Mouse (Mus musculus): ENCODE measurements around the gene Eif4e. TPM values are rescaled to one million over a fixed set of nuclear protein-coding genes. Genes with fewer than 3 reads are reported as not detected.

Gene Eif4e
- polyA plus RNA-seq, 1 experiment, result 8.6 TPM

DNA sequence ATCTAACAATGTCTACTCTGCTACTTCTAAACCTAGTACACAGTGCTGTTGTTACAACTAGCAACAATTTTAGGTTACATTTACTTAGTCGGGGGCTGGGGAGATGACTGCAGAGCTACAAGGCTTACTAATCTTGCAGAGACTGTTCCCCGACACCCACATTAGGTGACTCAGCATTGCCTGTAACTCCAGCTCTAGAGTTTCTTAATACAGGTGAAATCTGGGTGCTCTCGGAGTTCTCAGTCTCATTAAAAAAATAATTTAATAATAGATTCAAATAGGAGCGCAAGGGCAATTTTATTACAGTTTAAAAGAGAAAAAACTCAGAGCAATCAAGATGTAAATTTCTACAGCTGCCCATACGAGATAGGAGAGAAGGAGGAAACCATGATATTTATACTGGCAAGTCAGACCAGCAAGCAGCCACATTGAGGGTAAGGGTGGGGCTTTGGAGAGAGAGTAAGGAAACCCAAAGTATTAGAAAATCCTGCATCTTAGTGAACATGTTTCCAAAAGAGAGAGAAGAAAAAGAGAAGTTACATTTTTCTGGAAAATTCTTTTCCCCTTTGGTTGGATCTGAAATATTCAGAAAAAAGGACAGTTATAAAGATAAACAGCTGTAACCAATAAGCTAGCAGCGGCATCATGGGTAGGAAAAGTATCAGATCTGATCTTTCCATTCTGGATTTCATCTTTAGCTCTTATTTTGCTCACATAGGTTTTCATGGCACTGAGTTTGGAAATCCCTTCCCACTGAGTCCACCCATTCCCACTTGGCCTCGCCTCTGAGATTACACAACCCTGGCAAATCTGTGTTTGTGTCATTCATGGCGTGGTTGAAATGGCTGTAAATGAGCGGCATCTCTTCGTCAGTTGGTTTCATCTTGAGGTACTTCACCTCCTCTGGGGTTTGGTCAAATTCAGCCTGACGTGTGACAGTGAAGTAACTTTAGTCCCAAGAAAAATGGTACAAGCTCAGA, 30.5 kb upstream of the Eif4e start:
- no peaks in the 10 kb centered on the region for H3K36me3 ChIP-seq (replicated peaks; ENCODE audit: low read length)
- peak overlapping the region; percentile 85 for H3K4me3 ChIP-seq (replicated peaks)
- peaks cover 15% of the 10 kb centered on the region for H3K9me3 ChIP-seq
- H3K4me1 ChIP-seq, result peaks cover 57% of the 10 kb centered on the region
- TF ChIP-seq FLI1 (IDR thresholded peaks at IDR 0.05; ENCODE audit: low read length), result no peak
- TF ChIP-seq GATA1 (IDR thresholded peaks at IDR 0.05; ENCODE audit: borderline replicate concordance, low read length), result no peak
- no peaks in the 10 kb centered on the region for H3K27me3 ChIP-seq (replicated peaks)

DNA sequence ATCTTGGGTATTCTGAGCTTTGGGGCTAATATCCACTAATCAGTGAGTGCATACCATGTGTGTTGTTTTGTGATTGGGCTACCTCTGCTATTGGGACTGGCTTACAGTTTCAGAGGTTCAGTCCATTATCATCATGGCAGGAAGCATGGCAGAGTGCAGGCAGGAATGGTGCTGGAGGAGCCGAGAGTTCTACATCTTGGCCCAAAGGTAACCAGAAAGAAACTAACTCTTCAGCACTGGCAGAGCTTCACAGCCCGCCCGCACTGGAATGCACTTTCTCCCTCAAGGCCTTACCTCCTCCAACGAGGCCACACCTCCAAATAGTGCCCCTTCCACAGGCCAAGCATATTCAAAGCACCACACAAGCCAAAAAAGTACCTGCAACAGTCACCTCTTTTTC, 27.2 kb upstream of the Eif4e start:
- Histone ChIP-seq H3K27me3 (replicated peaks) (no peaks in the 10 kb centered on the region), H3K36me3 (replicated peaks; ENCODE audit: low read length) (no peaks in the 10 kb centered on the region), H3K4me1 (peaks cover 48% of the 10 kb centered on the region), H3K4me3 (replicated peaks) (no peak overlapping the region), H3K9me3 (peaks cover 10% of the 10 kb centered on the region)
- TF ChIP-seq FLI1 (IDR thresholded peaks at IDR 0.05; ENCODE audit: low read length), result no peak
- TF ChIP-seq GATA1 (IDR thresholded peaks at IDR 0.05; ENCODE audit: borderline replicate concordance, low read length), result no peak

DNA sequence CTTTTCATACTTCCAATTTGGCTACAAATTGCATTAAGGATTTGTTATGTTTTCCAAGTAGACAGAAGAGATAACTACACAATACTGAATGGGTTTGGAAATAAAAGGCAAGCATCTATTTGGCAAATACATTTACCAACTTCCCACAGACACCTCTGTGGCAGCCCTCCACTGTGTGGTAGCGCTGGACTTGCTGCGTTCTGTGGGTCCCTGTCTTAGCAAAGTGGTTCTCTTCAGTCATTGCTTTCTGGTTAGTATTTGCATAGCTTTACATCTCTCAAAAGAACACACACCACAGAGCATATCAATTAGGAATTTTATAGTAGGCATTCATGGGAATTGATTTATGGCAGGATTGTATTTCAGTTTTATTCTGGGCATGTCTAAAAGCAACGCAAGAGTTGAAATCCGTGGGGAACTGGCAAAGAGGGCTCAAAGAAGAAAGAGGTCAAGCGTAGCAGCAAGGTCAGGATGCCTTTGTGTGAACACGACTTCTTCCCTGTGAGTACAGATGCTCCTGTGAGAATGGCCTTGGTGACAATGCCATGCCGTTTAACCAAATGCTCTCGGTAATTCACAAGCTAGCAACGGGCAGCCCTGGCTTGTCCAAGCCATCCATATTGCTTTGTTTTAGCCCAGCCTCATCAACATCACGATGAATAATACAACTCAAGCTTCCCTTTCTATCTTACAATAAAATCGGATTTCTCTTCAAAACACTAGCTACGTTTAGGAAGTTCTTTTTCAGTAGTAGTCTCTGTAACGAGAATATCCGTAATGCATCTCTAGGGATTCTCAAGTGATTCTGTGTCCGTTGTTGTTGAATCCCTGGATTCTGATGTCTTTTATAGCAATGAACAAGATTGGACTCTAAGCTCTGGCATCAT, 25.9 kb upstream of the Eif4e start:
- no peaks in the 10 kb centered on the region for H3K27me3 ChIP-seq (replicated peaks)
- no peak overlapping the region for H3K4me3 ChIP-seq (replicated peaks)
- TF ChIP-seq FLI1 (IDR thresholded peaks at IDR 0.05; ENCODE audit: low read length) (no peak), GATA1 (IDR thresholded peaks at IDR 0.05; ENCODE audit: borderline replicate concordance, low read length) (no peak)
- peaks cover 10% of the 10 kb centered on the region for H3K9me3 ChIP-seq
- peaks cover 43% of the 10 kb centered on the region for H3K4me1 ChIP-seq
- no peaks in the 10 kb centered on the region for H3K36me3 ChIP-seq (replicated peaks; ENCODE audit: low read length)

DNA sequence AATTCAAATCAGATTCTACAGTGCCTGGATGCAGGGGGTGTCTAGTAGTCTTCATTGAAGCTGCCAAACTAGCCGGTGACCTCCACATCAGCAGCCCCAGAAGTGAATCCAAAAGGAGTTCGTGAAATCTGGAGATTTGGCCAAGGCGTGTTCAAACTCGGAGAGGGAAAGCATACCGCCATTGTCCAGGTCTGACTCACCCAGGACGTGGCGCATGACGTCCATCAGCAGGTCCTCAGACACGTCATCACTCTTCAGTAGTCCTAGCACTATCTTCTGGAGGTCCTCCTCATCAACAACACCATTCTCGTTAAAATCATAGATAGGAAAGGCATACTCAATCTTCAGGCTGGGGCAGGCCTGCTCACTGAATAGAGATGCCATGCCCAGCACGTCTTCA, 22.2 kb upstream of the Eif4e start:
- H3K9me3 ChIP-seq, result peaks cover 2% of the 10 kb centered on the region
- no peaks in the 10 kb centered on the region for H3K36me3 ChIP-seq (replicated peaks; ENCODE audit: low read length)
- H3K27me3 ChIP-seq (replicated peaks), result no peaks in the 10 kb centered on the region
- no peak for TF ChIP-seq GATA1 (IDR thresholded peaks at IDR 0.05; ENCODE audit: borderline replicate concordance, low read length)
- no peak for TF ChIP-seq FLI1 (IDR thresholded peaks at IDR 0.05; ENCODE audit: low read length)
- peaks cover 30% of the 10 kb centered on the region for H3K4me1 ChIP-seq
- H3K4me3 ChIP-seq (replicated peaks), result no peak overlapping the region

DNA sequence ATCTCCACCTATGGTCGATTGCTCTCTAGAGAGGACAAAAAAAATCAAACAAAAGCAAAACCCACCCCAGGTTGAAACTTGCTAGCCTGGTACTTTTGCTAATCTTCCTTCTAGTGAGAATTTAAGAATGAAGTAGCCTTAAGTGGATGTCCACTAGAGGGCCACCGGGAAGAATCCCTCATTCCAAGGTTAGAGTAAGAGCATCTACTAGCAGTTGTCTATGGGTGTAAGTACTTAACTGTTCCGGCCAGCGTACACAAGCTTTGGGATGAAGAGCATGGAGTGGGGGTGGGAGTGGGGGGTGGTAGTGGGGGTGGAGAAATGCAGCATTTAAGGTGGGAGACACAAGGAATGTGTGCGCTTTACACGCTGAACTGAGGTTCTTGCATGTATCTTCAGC, 19.2 kb upstream of the Eif4e start:
- H3K27me3 ChIP-seq (replicated peaks), result no peaks in the 10 kb centered on the region
- TF ChIP-seq GATA1 (IDR thresholded peaks at IDR 0.05; ENCODE audit: borderline replicate concordance, low read length) (no peak), FLI1 (IDR thresholded peaks at IDR 0.05; ENCODE audit: low read length) (no peak)

DNA sequence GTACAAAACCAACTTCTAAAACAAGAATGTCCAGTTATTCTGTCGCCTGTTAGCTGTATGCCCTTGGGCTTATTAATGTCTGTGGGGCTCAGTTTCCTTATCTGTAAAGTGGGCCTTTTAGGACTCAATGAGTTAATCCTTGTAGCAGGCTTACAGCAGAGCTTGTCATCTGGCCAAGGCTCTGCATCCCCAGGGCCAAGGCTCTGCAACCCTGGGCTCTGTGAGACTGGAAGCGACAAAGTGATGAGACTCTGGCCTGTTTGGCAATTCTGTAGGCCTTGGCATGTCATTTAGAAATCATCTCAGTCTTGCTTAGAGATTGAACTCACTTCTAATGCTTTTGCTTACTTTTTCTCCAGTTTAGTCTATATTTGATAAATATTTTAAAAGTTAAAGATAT, 16.4 kb upstream of the Eif4e start:
- Histone ChIP-seq H3K9me3 (no peaks in the 10 kb centered on the region), H3K4me1 (peaks cover 51% of the 10 kb centered on the region), H3K4me3 (replicated peaks) (no peak overlapping the region), H3K27me3 (replicated peaks) (no peaks in the 10 kb centered on the region), H3K36me3 (replicated peaks; ENCODE audit: low read length) (no peaks in the 10 kb centered on the region)
- TF ChIP-seq FLI1 (IDR thresholded peaks at IDR 0.05; ENCODE audit: low read length), result no peak
- TF ChIP-seq GATA1 (IDR thresholded peaks at IDR 0.05; ENCODE audit: borderline replicate concordance, low read length), result no peak

More for the DNA sequence above, 19.2 kb upstream of the Eif4e start:
- Histone ChIP-seq H3K4me1 (peaks cover 36% of the 10 kb centered on the region), H3K4me3 (replicated peaks) (no peak overlapping the region), H3K9me3 (no peaks in the 10 kb centered on the region), H3K36me3 (replicated peaks; ENCODE audit: low read length) (no peaks in the 10 kb centered on the region)

DNA sequence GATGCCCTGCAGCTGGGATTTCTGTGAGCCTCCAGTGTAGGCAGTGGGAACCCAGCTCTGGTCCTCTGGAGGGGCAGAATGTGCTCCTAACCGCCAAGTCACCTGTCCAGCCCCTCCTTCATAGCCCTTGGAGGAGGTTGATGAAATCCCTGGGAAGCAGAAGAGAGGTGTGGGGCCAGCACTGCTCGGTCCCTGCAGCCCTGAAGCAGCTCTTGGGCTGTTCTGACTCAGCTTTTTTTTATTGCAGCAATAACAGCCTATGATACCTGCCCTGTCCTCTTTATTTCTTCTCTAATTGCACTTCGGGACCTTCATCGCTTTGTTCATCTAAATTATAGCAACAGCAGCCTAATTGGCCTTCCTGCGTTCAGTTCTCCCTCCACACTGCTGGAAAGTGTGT, 15.5 kb upstream of the Eif4e start:
- TF ChIP-seq FLI1 (IDR thresholded peaks at IDR 0.05; ENCODE audit: low read length), result no peak
- TF ChIP-seq GATA1 (IDR thresholded peaks at IDR 0.05; ENCODE audit: borderline replicate concordance, low read length), result no peak
- H3K4me3 ChIP-seq (replicated peaks), result no peak overlapping the region
- no peaks in the 10 kb centered on the region for H3K27me3 ChIP-seq (replicated peaks)
- H3K4me1 ChIP-seq, result peaks cover 49% of the 10 kb centered on the region
- no peaks in the 10 kb centered on the region for H3K9me3 ChIP-seq
- no peaks in the 10 kb centered on the region for H3K36me3 ChIP-seq (replicated peaks; ENCODE audit: low read length)

DNA sequence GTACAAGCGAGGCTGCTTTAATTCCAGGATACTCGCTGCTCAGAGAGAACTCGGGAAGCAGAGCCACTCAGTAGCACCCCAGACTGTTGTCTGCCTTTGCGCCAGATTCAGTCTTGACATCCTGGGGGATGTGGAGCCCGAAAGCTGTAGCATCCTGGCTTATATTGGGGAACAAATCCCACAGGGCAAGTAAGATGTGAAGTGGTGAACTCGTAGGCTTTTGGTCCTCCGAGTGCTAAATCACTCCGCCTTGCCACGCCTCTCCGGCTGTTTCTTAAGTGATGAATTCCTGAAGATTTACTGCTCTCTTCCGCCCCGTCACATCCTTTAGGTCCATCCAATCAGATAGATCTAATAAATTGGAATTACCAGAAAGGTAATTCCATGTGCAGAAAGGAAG, 12.7 kb upstream of the Eif4e start:
- H3K4me1 ChIP-seq, result peaks cover 43% of the 10 kb centered on the region
- no peak overlapping the region for H3K4me3 ChIP-seq (replicated peaks)
- TF ChIP-seq FLI1 (IDR thresholded peaks at IDR 0.05; ENCODE audit: low read length) (no peak), GATA1 (IDR thresholded peaks at IDR 0.05; ENCODE audit: borderline replicate concordance, low read length) (no peak)
- H3K27me3 ChIP-seq (replicated peaks), result no peaks in the 10 kb centered on the region
- no peaks in the 10 kb centered on the region for H3K36me3 ChIP-seq (replicated peaks; ENCODE audit: low read length)
- no peaks in the 10 kb centered on the region for H3K9me3 ChIP-seq

DNA sequence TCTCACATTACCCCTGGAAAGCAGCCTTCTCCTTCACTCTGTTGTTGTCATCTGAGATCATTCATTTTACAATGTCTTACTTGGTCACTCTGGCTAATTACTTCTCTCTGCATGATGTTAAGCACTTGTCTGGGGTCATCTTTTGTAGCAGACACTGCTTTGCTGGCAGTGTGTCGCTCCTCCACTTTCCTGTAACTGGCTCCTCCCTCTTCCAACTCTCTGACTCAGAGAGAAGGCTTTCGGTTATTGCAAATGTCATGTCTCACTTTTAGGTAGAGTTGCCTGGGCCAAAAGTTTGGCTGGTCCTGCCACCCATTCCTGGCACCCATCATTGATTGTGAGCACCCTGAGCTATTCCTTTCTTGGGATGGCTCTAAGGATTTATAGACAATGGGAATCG, 11.2 kb upstream of the Eif4e start:
- TF ChIP-seq GATA1 (IDR thresholded peaks at IDR 0.05; ENCODE audit: borderline replicate concordance, low read length), result no peak
- TF ChIP-seq FLI1 (IDR thresholded peaks at IDR 0.05; ENCODE audit: low read length), result no peak
- H3K4me3 ChIP-seq (replicated peaks), result no peak overlapping the region
- H3K9me3 ChIP-seq, result no peaks in the 10 kb centered on the region
- no peaks in the 10 kb centered on the region for H3K27me3 ChIP-seq (replicated peaks)
- peaks cover 43% of the 10 kb centered on the region for H3K4me1 ChIP-seq
- H3K36me3 ChIP-seq (replicated peaks; ENCODE audit: low read length), result no peaks in the 10 kb centered on the region
